Mouse (Mus musculus) lung, adult 2 months (tissue): ENCODE data around the gene Vgll2.

Experiments used
- CTCF ChIP-seq: fragments of 200-500 bp; IDR thresholded peaks from 2 replicates; pipeline ENCODE4 v1.5.1; 2011; ENCODE audit warnings: mild to moderate bottlenecking, low read length, control low read depth; ENCODE audit not compliant: insufficient read depth
- POLR2A ChIP-seq: fragments of 200-500 bp; IDR thresholded peaks from 2 replicates; pipeline ENCODE4 v1.6.1; 2011; ENCODE audit warnings: low read depth, mild to moderate bottlenecking, control low read depth, low read length, borderline replicate concordance; ENCODE audit errors: extremely low read depth

DNA sequence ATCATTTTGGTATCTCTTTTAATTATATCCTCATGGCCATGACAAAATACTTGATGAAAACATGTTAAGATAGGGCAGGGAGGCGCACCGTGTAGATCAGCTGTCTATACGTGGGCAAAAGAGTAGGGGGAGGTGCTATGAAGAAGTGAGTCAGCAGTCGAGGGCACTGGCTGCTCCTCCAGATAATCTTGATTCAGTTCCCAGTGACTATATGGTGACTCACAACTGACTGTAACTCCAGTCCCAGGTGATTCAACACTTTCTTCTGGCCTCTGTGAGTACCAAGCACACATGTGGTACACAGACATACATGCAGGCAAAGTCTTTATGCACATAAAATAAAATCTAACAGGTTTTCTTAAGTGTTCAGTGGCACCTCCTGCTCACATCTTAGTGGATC, 47.2 kb upstream of the Vgll2 start:
- TF ChIP-seq POLR2A (no peak), CTCF (no peak)
